Comparison of ENCODE assay signal across 9 mouse cellular contexts in the genomic region with DNA sequence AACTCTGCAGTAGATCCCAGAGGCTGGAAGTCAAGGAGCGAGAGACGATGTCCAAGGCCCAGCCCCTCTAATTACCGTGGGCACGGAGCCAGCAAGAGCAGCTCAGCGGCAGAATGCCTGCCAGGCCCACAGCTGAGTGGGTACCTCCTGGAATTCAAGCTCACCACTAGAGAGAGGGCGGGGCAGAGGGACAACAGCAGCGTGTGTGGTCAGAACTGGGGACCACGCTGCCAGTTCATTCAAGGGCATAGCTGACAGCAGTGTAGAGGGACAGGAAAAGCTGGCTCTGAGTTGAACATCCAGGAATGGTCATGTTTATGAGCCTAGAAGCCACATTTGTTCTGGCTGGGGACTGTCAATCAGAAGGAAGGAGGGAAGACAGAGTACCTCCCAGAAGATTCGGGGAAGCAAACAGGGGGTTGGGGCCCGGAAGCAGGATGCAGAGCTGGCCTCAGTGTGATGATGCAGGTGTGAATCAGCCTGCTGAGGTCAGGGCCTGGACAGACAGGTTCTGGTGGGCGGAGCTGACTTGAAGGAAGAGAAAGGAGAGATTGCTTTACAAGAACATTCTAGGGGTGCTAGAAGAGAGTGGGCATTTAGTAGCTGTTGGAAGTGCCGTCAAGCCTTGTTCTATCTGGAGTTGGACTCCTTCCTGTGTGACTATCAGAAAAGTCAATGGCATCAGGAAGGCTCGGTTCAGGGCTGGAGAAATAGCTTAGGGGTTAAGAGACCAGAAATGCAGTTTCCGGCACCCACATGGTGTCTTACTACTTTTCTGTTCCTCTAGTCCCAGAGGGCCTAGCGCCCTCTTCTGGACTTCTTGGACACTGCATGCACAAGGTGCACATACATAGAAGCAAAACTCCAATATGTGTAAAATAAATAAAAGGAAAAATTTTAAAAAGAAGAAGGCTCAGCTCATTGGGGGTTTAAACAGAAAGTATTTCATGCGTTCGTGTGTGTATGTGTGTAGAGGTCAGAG. TPM values are rescaled to one million over a fixed set of nuclear protein-coding genes. Genes with fewer than 3 reads are reported as not detected.
DNase-seq lines count a peak whose midpoint lies in the region; ATAC-seq and TF ChIP-seq lines count a peak whose summit lies in the region.
"Had no signal": no experiment of that assay in that cellular context is flagged by ENCODE, and none has a peak within 500 bp of the region (broad histone marks: within the 10 kb centered on the region; RNA-seq: fewer than 3 reads in every experiment).

No protein-coding gene starts in this region.

- TF ChIP-seq CTCF in lung, embryonic 14.5 days (IDR thresholded peaks at IDR 0.05; ENCODE audit: low read depth) = peak; percentile 30; the same call in 1 of the 2 replicates

- no peaks in the 10 kb centered on the region for H3K9me3 ChIP-seq in hindbrain, embryonic 14.5 days (ENCODE audit: control insufficient read depth, low read length)
- H3K9me3 ChIP-seq in hindbrain, embryonic 10.5 days = no peaks in the 10 kb centered on the region
- no peaks in the 10 kb centered on the region for H3K9me3 ChIP-seq in ES-E14 (ENCODE audit: control insufficient read depth, insufficient read depth, low read depth, low read length)
- no peaks in the 10 kb centered on the region for H3K9me3 ChIP-seq in embryonic facial prominence, embryonic 15.5 days (replicated peaks)
- H3K9me3 ChIP-seq in lung, embryonic 14.5 days (ENCODE audit: low read depth, low read length) = no peaks in the 10 kb centered on the region

- no peak overlapping the region for H3K4me3 ChIP-seq in hindbrain, embryonic 14.5 days (replicated peaks; ENCODE audit: low read length)
- H3K4me3 ChIP-seq in hindbrain, embryonic 10.5 days = no peak overlapping the region
- H3K4me3 ChIP-seq in ES-E14 (ENCODE audit: insufficient read depth in 1 of 2, low read depth in 1 of 2, low read length in 2 of 2, poor library complexity in 1 of 2, severe bottlenecking in 1 of 2) = no peak overlapping the region
- H3K4me3 ChIP-seq in embryonic facial prominence, embryonic 15.5 days (replicated peaks) = no peak overlapping the region
- no peak overlapping the region for H3K4me3 ChIP-seq in lung, embryonic 14.5 days (ENCODE audit: low read depth, low read length)

- in situ Hi-C loops in ES-E14 (cut with MboI; ENCODE audit: low sequenced_read_pairs in 2 of 2, unreplicated experiment in 2 of 2) = no loop called here

- no peak; the same call in 1 of the 2 replicates for ATAC-seq in hindbrain, embryonic 14.5 days (ENCODE audit: low FRiP score)
- ATAC-seq in embryonic facial prominence, embryonic 15.5 days (ENCODE audit: insufficient number of reproducible peaks, low FRiP score, low TSS enrichment, low read depth) = peak; percentile 83
- ATAC-seq in lung, embryonic 14.5 days (ENCODE audit: insufficient read depth) = peak; percentile 79

- H3K27ac ChIP-seq in hindbrain, embryonic 14.5 days = no peak overlapping the region
- no peak overlapping the region for H3K27ac ChIP-seq in hindbrain, embryonic 10.5 days
- no peak overlapping the region for H3K27ac ChIP-seq in ES-E14 (ENCODE audit: insufficient read depth, low read depth, low read length, poor library complexity, severe bottlenecking)
- H3K27ac ChIP-seq in embryonic facial prominence, embryonic 15.5 days (replicated peaks) = peak overlapping the region; percentile 23
- H3K27ac ChIP-seq in lung, embryonic 14.5 days (ENCODE audit: low read depth) = peak overlapping the region; percentile 54; the same call in 1 of the 2 replicates
- H3K27ac ChIP-seq: macrophage had no signal

- 67% methylated on average over 17 of the region's 17 CpGs for WGBS in hindbrain, embryonic 14.5 days
- WGBS in hindbrain, embryonic 10.5 days = 82% methylated on average over 17 of the region's 17 CpGs
- WGBS in embryonic facial prominence, embryonic 15.5 days = 52% methylated on average over 17 of the region's 17 CpGs
- 48% methylated on average over 17 of the region's 17 CpGs for WGBS in lung, embryonic 14.5 days

- H3K4me1 ChIP-seq in hindbrain, embryonic 14.5 days (replicated peaks; ENCODE audit: control insufficient read depth, insufficient read depth, low read length) = 0 out of 2 replicates have a peak, but pooled peaks cover 4% of the 10 kb centered on the region
- peaks cover 8% of the 10 kb centered on the region for H3K4me1 ChIP-seq in hindbrain, embryonic 10.5 days (replicated peaks)
- H3K4me1 ChIP-seq in ES-E14 (ENCODE audit: control insufficient read depth in 2 of 2, insufficient read depth in 2 of 2, low read length in 2 of 2, poor library complexity in 1 of 2) = no peaks in the 10 kb centered on the region
- H3K4me1 ChIP-seq in embryonic facial prominence, embryonic 15.5 days = peaks cover 12% of the 10 kb centered on the region
- no peaks in the 10 kb centered on the region for H3K4me1 ChIP-seq in lung, embryonic 14.5 days (ENCODE audit: insufficient read depth)

- H3K36me3 ChIP-seq in hindbrain, embryonic 14.5 days (replicated peaks; ENCODE audit: control insufficient read depth, insufficient read depth) = no peaks in the 10 kb centered on the region
- H3K36me3 ChIP-seq in hindbrain, embryonic 10.5 days = no peaks in the 10 kb centered on the region
- no peaks in the 10 kb centered on the region for H3K36me3 ChIP-seq in ES-E14 (ENCODE audit: control insufficient read depth, insufficient read depth, low read length, poor library complexity, severe bottlenecking)
- H3K36me3 ChIP-seq in embryonic facial prominence, embryonic 15.5 days = no peaks in the 10 kb centered on the region
- H3K36me3 ChIP-seq in lung, embryonic 14.5 days (ENCODE audit: insufficient read depth) = no peaks in the 10 kb centered on the region

- peak; percentile 44 for DNase-seq in hindbrain, embryonic 14.5 days (ENCODE audit: low spot score)
- DNase-seq in hindbrain, embryonic 10.5 days (ENCODE audit: low spot score) = no peak
- DNase-seq in ES-E14 (ENCODE audit: low read depth, low spot score) (peak; percentile 26), MN1 (ENCODE audit: low spot score) (no peak)
- peak; percentile 80 for DNase-seq in lung, embryonic 14.5 days
- DNase-seq in B cell, adult 2 months = no peak
- DNase-seq in spleen, adult 12 weeks (ENCODE audit: low spot score) = no peak

- no peak overlapping the region for H3K4me2 ChIP-seq in hindbrain, embryonic 14.5 days (replicated peaks)
- H3K4me2 ChIP-seq in embryonic facial prominence, embryonic 15.5 days (replicated peaks) = peak overlapping the region; percentile 25
- 0 out of 2 replicates have a peak overlapping the region, but pooled peaks have one; percentile 10 for H3K4me2 ChIP-seq in lung, embryonic 14.5 days

- H3K9ac ChIP-seq in hindbrain, embryonic 14.5 days = no peak overlapping the region
- no peak overlapping the region for H3K9ac ChIP-seq in ES-E14 (ENCODE audit: insufficient read depth, low read depth, low read length, poor library complexity, severe bottlenecking)
- H3K9ac ChIP-seq in embryonic facial prominence, embryonic 15.5 days = no peak overlapping the region
- H3K9ac ChIP-seq in lung, embryonic 14.5 days = no peak overlapping the region

- no peaks in the 10 kb centered on the region for H3K27me3 ChIP-seq in hindbrain, embryonic 14.5 days (ENCODE audit: control insufficient read depth, insufficient read depth, low read length)
- no peaks in the 10 kb centered on the region for H3K27me3 ChIP-seq in hindbrain, embryonic 10.5 days (ENCODE audit: insufficient read depth, poor library complexity, severe bottlenecking)
- 0 out of 2 replicates have a peak, but pooled peaks cover 3% of the 10 kb centered on the region for H3K27me3 ChIP-seq in embryonic facial prominence, embryonic 15.5 days
- H3K27me3 ChIP-seq in lung, embryonic 14.5 days (ENCODE audit: insufficient read depth, low read length) = 0 out of 2 replicates have a peak, but pooled peaks cover 2% of the 10 kb centered on the region

TF ChIP-seq in ES-E14, 5 proteins besides CTCF, POLR2A, EP300 and RAD21:
- TF ChIP-seq HCFC1 (IDR thresholded peaks at IDR 0.05; ENCODE audit: borderline replicate concordance, insufficient read depth, low read length) = no peak
- no peak for TF ChIP-seq ZNF384 (IDR thresholded peaks at IDR 0.05; ENCODE audit: low read depth, low read length)
- TF ChIP-seq CHD2 (IDR thresholded peaks at IDR 0.05; ENCODE audit: low read depth, low read length) = no peak
- TF ChIP-seq ZC3H11A (IDR thresholded peaks at IDR 0.05; ENCODE audit: borderline replicate concordance, low read depth, low read length) = no peak
- TF ChIP-seq MAFK (IDR thresholded peaks at IDR 0.05; ENCODE audit: insufficient read depth, low read depth, low read length) = no peak
TF ChIP-seq in ES-E14: peak in this region for 0.

RNA-seq across cellular contexts. Expression of a gene that starts 37.5 kb away (rescaled TPM):
- polyA plus RNA-seq in hindbrain, embryonic 14.5 days (2014; fragmentation: Nextera tagmentation; extraction: Ambion mirVana) = 23.1 and 27.2 TPM in 2 replicates
- polyA plus RNA-seq in hindbrain, embryonic 10.5 days (2016; fragmentation: Nextera tagmentation; extraction: Ambion mirVana) = 1.7 and 3.1 TPM in 2 replicates
- total RNA-seq in ES-E14 (2012; rRNA removed) = 2.2 and 3.1 TPM in 2 replicates
- 6.5 and 8.9 TPM in 2 replicates for polyA plus RNA-seq in embryonic facial prominence, embryonic 15.5 days (2015; fragmentation: Nextera tagmentation; extraction: Ambion mirVana)
- polyA plus RNA-seq in lung, embryonic 14.5 days (2014; fragmentation: Nextera tagmentation; extraction: Ambion mirVana) = 4.4 and 4.9 TPM in 2 replicates
- polyA plus RNA-seq: macrophage had no signal

Comparison
In these comparisons a context has a peak if more than half of its experiments do, and no peak if none do; other contexts are left out.
1. DNase-seq: peak in hindbrain, embryonic 14.5 days (single experiment), ES-E14 (single experiment) and lung, embryonic 14.5 days (single experiment); none in hindbrain, embryonic 10.5 days (single experiment), B cell, adult 2 months (0 of 2), spleen, adult 12 weeks (single experiment) and MN1 (single experiment).
2. H3K27ac ChIP-seq: peak in embryonic facial prominence, embryonic 15.5 days (single experiment) and lung, embryonic 14.5 days (single experiment); none in hindbrain, embryonic 14.5 days (single experiment), hindbrain, embryonic 10.5 days (single experiment) and ES-E14 (single experiment).